Comparison of ENCODE assay signal across 14 mouse cellular contexts in the genomic region with DNA sequence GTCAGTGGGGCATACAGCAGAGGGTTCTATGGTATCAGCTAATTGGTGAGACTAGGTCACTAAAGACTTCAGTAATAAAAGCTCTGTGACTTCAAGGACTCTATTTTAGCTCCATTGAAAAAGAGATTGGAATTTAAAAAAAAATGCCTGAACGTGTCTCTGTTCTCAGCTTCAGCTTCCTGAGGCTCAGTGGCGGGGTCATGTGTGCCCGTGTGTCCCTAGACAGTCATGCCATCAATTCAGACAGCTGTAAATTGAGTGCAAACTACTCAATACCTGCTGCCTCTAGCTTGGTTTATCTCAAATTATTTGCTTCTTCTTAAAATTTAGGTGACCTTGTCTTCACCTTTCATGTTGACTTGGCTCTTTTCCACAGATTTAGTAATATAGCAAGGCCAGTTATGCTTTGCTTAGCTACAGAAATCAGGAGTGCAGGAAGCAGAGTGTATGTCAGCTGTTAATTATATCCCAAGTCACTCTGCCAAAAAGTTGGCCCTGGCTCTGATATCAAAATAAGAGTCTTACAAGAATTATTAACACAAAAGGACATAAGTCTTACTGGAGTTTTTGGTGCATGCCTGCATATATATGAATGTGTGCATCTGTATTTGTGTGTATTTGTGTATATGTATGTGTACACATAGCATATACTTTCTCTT. TPM values are rescaled to one million over a fixed set of nuclear protein-coding genes. Genes with fewer than 3 reads are reported as not detected.
DNase-seq lines count a peak whose midpoint lies in the region; ATAC-seq and TF ChIP-seq lines count a peak whose summit lies in the region.
"Had no signal": no experiment of that assay in that cellular context is flagged by ENCODE, and none has a peak within 500 bp of the region (broad histone marks: within the 10 kb centered on the region; RNA-seq: fewer than 3 reads in every experiment).

No protein-coding gene starts in this region.

- 60% methylated on average over 3 of the region's 3 CpGs for WGBS in embryonic facial prominence, embryonic 11.5 days
- WGBS in embryonic facial prominence, embryonic 10.5 days: 70% methylated on average over 3 of the region's 3 CpGs
- 16% methylated on average over 3 of the region's 3 CpGs for WGBS in lung, embryonic 15.5 days
- 14% methylated on average over 3 of the region's 3 CpGs for WGBS in lung, adult 2 months
- 64% methylated on average over 3 of the region's 3 CpGs for WGBS in macrophage (ENCODE audit: missing documents)

- H3K27me3 ChIP-seq in embryonic facial prominence, embryonic 11.5 days (ENCODE audit: control insufficient read depth, insufficient read depth, low read length): no peaks in the 10 kb centered on the region
- H3K27me3 ChIP-seq in embryonic facial prominence, embryonic 10.5 days (replicated peaks; ENCODE audit: low read depth, poor library complexity, severe bottlenecking): no peaks in the 10 kb centered on the region
- H3K27me3 ChIP-seq in lung, embryonic 15.5 days: no peaks in the 10 kb centered on the region
- H3K27me3 ChIP-seq: limb, embryonic 15.5 days; neural tube, embryonic 12.5 days had no signal

- H3K9me3 ChIP-seq in embryonic facial prominence, embryonic 11.5 days (replicated peaks; ENCODE audit: control insufficient read depth, low read length): no peaks in the 10 kb centered on the region
- H3K9me3 ChIP-seq in embryonic facial prominence, embryonic 10.5 days: no peaks in the 10 kb centered on the region
- H3K9me3 ChIP-seq in lung, embryonic 15.5 days: no peaks in the 10 kb centered on the region
- H3K9me3 ChIP-seq: limb, embryonic 15.5 days; neural tube, embryonic 12.5 days had no signal

- TF ChIP-seq POLR2A in lung, adult 2 months (IDR thresholded peaks at IDR 0.05; ENCODE audit: borderline replicate concordance, extremely low read depth, low read depth, low read length): no peak

- H3K27ac ChIP-seq in embryonic facial prominence, embryonic 11.5 days (replicated peaks; ENCODE audit: low read depth, low read length): no peak overlapping the region
- H3K27ac ChIP-seq in embryonic facial prominence, embryonic 10.5 days (replicated peaks): no peak overlapping the region
- H3K27ac ChIP-seq in lung, embryonic 15.5 days: peak overlapping the region; percentile 53
- peak overlapping the region; percentile 17 for H3K27ac ChIP-seq in macrophage
- H3K27ac ChIP-seq: limb, embryonic 15.5 days; neural tube, embryonic 12.5 days had no signal

- ATAC-seq in embryonic facial prominence, embryonic 11.5 days (replicated peaks; ENCODE audit: insufficient number of reproducible peaks, low FRiP score, low TSS enrichment, low read depth): no peak
- no peak for ATAC-seq in lung, embryonic 15.5 days (ENCODE audit: borderline replicate concordance, extremely low read depth, low FRiP score, low TSS enrichment)

- H3K79me2 ChIP-seq in macrophage (ENCODE audit: inconsistent target): no peaks in the 10 kb centered on the region

- TF ChIP-seq CTCF in lung, adult 2 months (IDR thresholded peaks at IDR 0.05; ENCODE audit: insufficient read depth, low read length): no peak

- no peak overlapping the region for H3K9ac ChIP-seq in embryonic facial prominence, embryonic 11.5 days (replicated peaks; ENCODE audit: low read length)
- H3K9ac ChIP-seq in lung, embryonic 15.5 days: no peak overlapping the region
- H3K9ac ChIP-seq: limb, embryonic 15.5 days; neural tube, embryonic 12.5 days had no signal

- intact Hi-C loops in heart, postnatal 10 days (cut with DNase I): loop anchor here (1.0 kb wide), 1 partner anchor 64 kb away; no protein-coding TSS in a partner anchor

- peak; percentile 5 for DNase-seq in embryonic facial prominence, embryonic 11.5 days (ENCODE audit: low spot score)
- DNase-seq in embryonic facial prominence, embryonic 10.5 days (ENCODE audit: low spot score): no peak
- DNase-seq in lung, adult 2 months: no peak
- peak; percentile 78 to 80 for DNase-seq in heart, postnatal 10 days
- DNase-seq in embryo, embryonic 10.5 days (ENCODE audit: low spot score): no peak
- no peak for DNase-seq in frontal cortex, postnatal 14 days (ENCODE audit: low spot score in 2 of 2)
- DNase-seq: cerebellum, adult 8-10 months; layer of hippocampus, adult 9-11 months; right cerebral cortex, postnatal 25 days had no signal

- H3K36me3 ChIP-seq in embryonic facial prominence, embryonic 11.5 days (replicated peaks; ENCODE audit: control insufficient read depth, insufficient read depth, low read depth, low read length): no peaks in the 10 kb centered on the region
- H3K36me3 ChIP-seq in embryonic facial prominence, embryonic 10.5 days (replicated peaks): no peaks in the 10 kb centered on the region
- no peaks in the 10 kb centered on the region for H3K36me3 ChIP-seq in lung, embryonic 15.5 days
- peaks cover 5% of the 10 kb centered on the region; the same call in 1 of the 2 replicates for H3K36me3 ChIP-seq in macrophage (ENCODE audit: inconsistent target)
- H3K36me3 ChIP-seq: neural tube, embryonic 12.5 days had no signal

- H3K4me1 ChIP-seq in embryonic facial prominence, embryonic 11.5 days (ENCODE audit: control insufficient read depth, insufficient read depth, low read length): no peaks in the 10 kb centered on the region
- no peaks in the 10 kb centered on the region for H3K4me1 ChIP-seq in embryonic facial prominence, embryonic 10.5 days
- peaks cover 17% of the 10 kb centered on the region for H3K4me1 ChIP-seq in lung, embryonic 15.5 days
- H3K4me1 ChIP-seq in lung, adult 2 months (ENCODE audit: control insufficient read depth, insufficient read depth, low read length): peaks cover 9% of the 10 kb centered on the region
- H3K4me1 ChIP-seq: limb, embryonic 15.5 days; neural tube, embryonic 12.5 days had no signal

- H3K4me3 ChIP-seq in embryonic facial prominence, embryonic 11.5 days (ENCODE audit: low read depth, low read length): no peak overlapping the region
- no peak overlapping the region for H3K4me3 ChIP-seq in embryonic facial prominence, embryonic 10.5 days
- no peak overlapping the region for H3K4me3 ChIP-seq in lung, embryonic 15.5 days
- no peak overlapping the region for H3K4me3 ChIP-seq in lung, adult 2 months (replicated peaks; ENCODE audit: extremely low read depth, low read depth, low read length)
- no peak overlapping the region for H3K4me3 ChIP-seq in macrophage (ENCODE audit: inconsistent target)
- H3K4me3 ChIP-seq: limb, embryonic 15.5 days; neural tube, embryonic 12.5 days had no signal

- no peak overlapping the region for H3K4me2 ChIP-seq in embryonic facial prominence, embryonic 11.5 days (ENCODE audit: low read depth, low read length)
- H3K4me2 ChIP-seq in lung, embryonic 15.5 days: no peak overlapping the region
- H3K4me2 ChIP-seq: limb, embryonic 15.5 days; midbrain, embryonic 11.5 days; neural tube, embryonic 12.5 days had no signal

RNA-seq across cellular contexts. Expression of gene Tcp11l2, which starts 20.8 kb away (rescaled TPM):
- 8.5 and 9.7 TPM in 2 replicates for polyA plus RNA-seq in embryonic facial prominence, embryonic 11.5 days (2014; fragmentation: Nextera tagmentation; extraction: Ambion mirVana)
- polyA plus RNA-seq in embryonic facial prominence, embryonic 10.5 days (2016; fragmentation: Nextera tagmentation; extraction: Ambion mirVana): 3.2 and 3.6 TPM in 2 replicates
- polyA plus RNA-seq in lung, embryonic 15.5 days (2015; fragmentation: Nextera tagmentation; extraction: Ambion mirVana): 24.4 and 29.0 TPM in 2 replicates
- 65.6 and 97.0 TPM in 2 replicates for polyA plus RNA-seq in lung, adult 2 months (2012; rRNA removed)
- 10 to 100 TPM; 74.1 to 78.3 TPM for total RNA-seq in heart, postnatal 10 days (2021)
- 10 to 100 TPM in 6 of 26 experiments, 1 to 10 TPM in 14, under 1 TPM in 4, not detected in 2; 0.63 to 29.6 (median 3.1) TPM for total RNA-seq in macrophage (2018; cell fraction: chromatin; rRNA removed)
- total RNA-seq in macrophage (2018; cell fraction: cytosol; rRNA removed): 10 to 100 TPM in 10 of 26 experiments, 1 to 10 TPM in 15, under 1 TPM in 1; 0.99 to 19.3 (median 4.9) TPM
- total RNA-seq in macrophage (2018; cell fraction: nucleus; rRNA removed): 10 to 100 TPM in 7 of 26 experiments, 1 to 10 TPM in 14, under 1 TPM in 5; 0.42 to 27.1 (median 2.6) TPM
- polyA plus RNA-seq in macrophage (2018): 2.8 to 18.9 TPM (median 7.1 TPM) in 3 replicates

RNA-seq across cellular contexts. Expression of gene Polr3b, which starts 24.8 kb away (rescaled TPM):
- polyA plus RNA-seq in embryonic facial prominence, embryonic 11.5 days (2014; fragmentation: Nextera tagmentation; extraction: Ambion mirVana): 19.6 and 20.1 TPM in 2 replicates
- polyA plus RNA-seq in embryonic facial prominence, embryonic 10.5 days (2016; fragmentation: Nextera tagmentation; extraction: Ambion mirVana): 19.5 and 20.4 TPM in 2 replicates
- 15.6 and 15.7 TPM in 2 replicates for polyA plus RNA-seq in lung, embryonic 15.5 days (2015; fragmentation: Nextera tagmentation; extraction: Ambion mirVana)
- polyA plus RNA-seq in lung, adult 2 months (2012; rRNA removed): 4.0 and 5.7 TPM in 2 replicates
- 10 to 100 TPM; 11.0 to 12.7 TPM for total RNA-seq in heart, postnatal 10 days (2021)
- total RNA-seq in macrophage (2018; cell fraction: chromatin; rRNA removed): 10 to 100 TPM; 24.8 to 73.2 (median 47.0) TPM
- 10 to 100 TPM in 20 of 26 experiments, 1 to 10 TPM in 6; 6.2 to 16.7 (median 11.8) TPM for total RNA-seq in macrophage (2018; cell fraction: cytosol; rRNA removed)
- total RNA-seq in macrophage (2018; cell fraction: nucleus; rRNA removed): 10 to 100 TPM; 12.2 to 42.3 (median 21.3) TPM
- 9.6 to 15.9 TPM (median 10.0 TPM) in 3 replicates for polyA plus RNA-seq in macrophage (2018)

Comparison
In these comparisons a context has a peak if more than half of its experiments do, and no peak if none do; other contexts are left out.
1. DNase-seq: peak in embryonic facial prominence, embryonic 11.5 days (single experiment) and heart, postnatal 10 days (2 of 2); none in embryonic facial prominence, embryonic 10.5 days (single experiment), lung, adult 2 months (single experiment), embryo, embryonic 10.5 days (single experiment) and frontal cortex, postnatal 14 days (0 of 2).
2. H3K27ac ChIP-seq: peak in lung, embryonic 15.5 days (single experiment) and macrophage (single experiment); none in embryonic facial prominence, embryonic 11.5 days (single experiment) and embryonic facial prominence, embryonic 10.5 days (single experiment).